Mouse (Mus musculus) midbrain, postnatal 0 days (tissue): ENCODE measurements around the gene Mep1a. TPM values are rescaled to one million over a fixed set of nuclear protein-coding genes. Genes with fewer than 3 reads are reported as not detected.
"Not testable (repeated sequence)": the region's sequence is repeated elsewhere in the genome, so short reads cannot be mapped to it uniquely, and the experiment has no call there.

Source experiments
- ATAC-seq: fragments of 200-750 bp; cut with Nextera tagmentation; 2 replicates; pipeline ENCODE4 v1.8.0; 2017; ENCODE audit warnings: moderate number of reproducible peaks, mild to moderate bottlenecking, moderate TSS enrichment, moderate library complexity; ENCODE audit not compliant: low FRiP score
- DNase-seq: peaks from one replicate; pipeline ENCODE4 v3.0.0-alpha.2; 2015; ENCODE audit warnings: low spot score
- H3K27ac ChIP-seq: fragments of 300-500 bp; sonication (generic); 2 replicates; pipeline ENCODE4 v1.5.1; 2014; ENCODE audit warnings: low read depth, mild to moderate bottlenecking, low read length, mixed read lengths
- H3K27me3 ChIP-seq: fragments of 300-500 bp; sonication (generic); 2 replicates; pipeline ENCODE4 v1.6.1; 2014; ENCODE audit warnings: low read length, control low read depth, mixed read lengths; ENCODE audit not compliant: insufficient read depth
- H3K36me3 ChIP-seq: fragments of 300-500 bp; sonication (generic); 2 replicates; pipeline ENCODE4 v1.6.1; 2014; ENCODE audit warnings: low read length, control low read depth, mixed read lengths; ENCODE audit not compliant: insufficient read depth
- H3K4me1 ChIP-seq: fragments of 300-500 bp; sonication (generic); 2 replicates; pipeline ENCODE4 v1.6.1; 2014; ENCODE audit warnings: mild to moderate bottlenecking, control low read depth, antibody characterized with exemption, low read length, mixed read lengths; ENCODE audit not compliant: insufficient read depth
- H3K4me2 ChIP-seq: fragments of 300-500 bp; sonication (generic); 2 replicates; pipeline ENCODE4 v1.6.1; 2014; ENCODE audit warnings: low read depth, mild to moderate bottlenecking, low read length, mixed read lengths; ENCODE audit not compliant: poor library complexity, severe bottlenecking
- H3K4me3 ChIP-seq: fragments of 300-500 bp; sonication (generic); 2 replicates; pipeline ENCODE4 v1.5.1; 2014; ENCODE audit warnings: low read depth, mild to moderate bottlenecking, low read length, moderate library complexity
- H3K9ac ChIP-seq: fragments of 300-500 bp; sonication (generic); replicated peaks from 2 replicates; pipeline ENCODE4 v1.6.1; 2014; ENCODE audit warnings: mild to moderate bottlenecking, low read length, moderate library complexity, mixed read lengths; ENCODE audit not compliant: poor library complexity, severe bottlenecking
- H3K9me3 ChIP-seq: fragments of 300-500 bp; sonication (generic); 2 replicates; pipeline ENCODE4 v1.6.1; 2016; ENCODE audit warnings: low read length, control low read depth
- CTCF ChIP-seq: IDR thresholded peaks from 2 replicates; pipeline ENCODE4 v1.5.1; 2016; ENCODE audit warnings: antibody characterized with exemption, mild to moderate bottlenecking
- WGBS: fragments of 180-500 bp; shearing (Covaris S2); extraction: QIAGEN DNeasy Blood & Tissue Kit; methylation state at CpG from one replicate; pipeline ENCODE4 v1.1.7; 2014; 5-methylcytosine and 5-hydroxymethylcytosine counted together
- polyA plus RNA-seq: library from polyadenylated mRNA; unstranded; fragments of >200 nt; fragmentation: Nextera tagmentation; extraction: Ambion mirVana; gene quantifications from 2 replicates; pipeline ENCODE4 v1.2.1, GENCODE M21; 2015
- total RNA-seq: library from RNA; depleted of rRNA; stranded (reverse); fragments of >200 nt; gene quantifications from 2 replicates; pipeline ENCODE4 v1.2.3, GENCODE M21; 2014

The Mep1a gene
- total and polyA plus RNA-seq, 2 experiments from 2014 or later, result not detected

GRCm38 (mm10) chr17:43495502-43495901 is 7.1 kb downstream of the Mep1a start:
- 76% methylated on average over 5 of the region's 5 CpGs for WGBS
- no peak for TF ChIP-seq CTCF
- DNase-seq, result no peak
- H3K27ac ChIP-seq, result no peak overlapping the region
- H3K36me3 ChIP-seq, result no peaks in the 10 kb centered on the region
- H3K4me2 ChIP-seq, result no peak overlapping the region
- H3K27me3 ChIP-seq, result no peaks in the 10 kb centered on the region
- H3K9ac ChIP-seq, result no peak overlapping the region
- no peaks in the 10 kb centered on the region for H3K9me3 ChIP-seq
- no peak for ATAC-seq
- no peaks in the 10 kb centered on the region for H3K4me1 ChIP-seq
- no peak overlapping the region for H3K4me3 ChIP-seq

- not testable (repeated sequence) for H3K27ac ChIP-seq, H3K9ac ChIP-seq, H3K9me3 ChIP-seq, H3K36me3 ChIP-seq, H3K4me3 ChIP-seq, H3K4me2 ChIP-seq, ATAC-seq, H3K4me1 ChIP-seq, DNase-seq, H3K27me3 ChIP-seq
- 97% methylated on average over 8 of the region's 10 CpGs for WGBS
Measured at GRCm38 (mm10) chr17:43490371-43490770, 12.2 kb downstream of the Mep1a start.

GRCm38 (mm10) chr17:43488439-43489151 is 14.0 kb downstream of the Mep1a start:
- Histone ChIP-seq H3K4me3 (no peak overlapping the region), H3K27ac (no peak overlapping the region), H3K4me2 (no peak overlapping the region), H3K36me3 (no peaks in the 10 kb centered on the region), H3K27me3 (no peaks in the 10 kb centered on the region), H3K9ac (no peak overlapping the region), H3K4me1 (no peaks in the 10 kb centered on the region), H3K9me3 (no peaks in the 10 kb centered on the region)
- no peak for DNase-seq
- no peak for ATAC-seq
- WGBS, result 93% methylated on average over 2 of the region's 2 CpGs
- TF ChIP-seq CTCF, result no peak

- no peaks in the 10 kb centered on the region for H3K36me3 ChIP-seq
- H3K27me3 ChIP-seq, result no peaks in the 10 kb centered on the region
- H3K4me1 ChIP-seq, result no peaks in the 10 kb centered on the region
- TF ChIP-seq CTCF, result no peak
- ATAC-seq (no peak), DNase-seq (no peak)
- H3K9ac ChIP-seq, result no peak overlapping the region
- no peak overlapping the region for H3K4me3 ChIP-seq
- H3K27ac ChIP-seq, result no peak overlapping the region
- no peaks in the 10 kb centered on the region for H3K9me3 ChIP-seq
- no peak overlapping the region for H3K4me2 ChIP-seq
- WGBS, result 89% methylated on average over 3 of the region's 3 CpGs
Measured at GRCm38 (mm10) chr17:43485982-43486381, 16.6 kb downstream of the Mep1a start.

GRCm38 (mm10) chr17:43477621-43478020 is 25.0 kb downstream of the Mep1a start:
- Histone ChIP-seq H3K9me3 (no peaks in the 10 kb centered on the region), H3K4me3 (no peak overlapping the region), H3K27ac (no peak overlapping the region), H3K4me2 (no peak overlapping the region), H3K36me3 (no peaks in the 10 kb centered on the region), H3K9ac (no peak overlapping the region), H3K27me3 (no peaks in the 10 kb centered on the region), H3K4me1 (no peaks in the 10 kb centered on the region)
- TF ChIP-seq CTCF, result no peak
- no peak for DNase-seq
- ATAC-seq, result no peak

GRCm38 (mm10) chr17:43474775-43475174 is 27.8 kb downstream of the Mep1a start:
- Histone ChIP-seq H3K27me3 (no peaks in the 10 kb centered on the region), H3K27ac (no peak overlapping the region), H3K9ac (no peak overlapping the region), H3K9me3 (no peaks in the 10 kb centered on the region), H3K4me2 (no peak overlapping the region), H3K4me1 (no peaks in the 10 kb centered on the region), H3K36me3 (no peaks in the 10 kb centered on the region), H3K4me3 (no peak overlapping the region)
- no peak for TF ChIP-seq CTCF
- DNase-seq (no peak), ATAC-seq (no peak)
- 91% methylated on average over 16 of the region's 16 CpGs for WGBS
